Mouse (Mus musculus): ENCODE results near the gene Rnf207.

DNA sequence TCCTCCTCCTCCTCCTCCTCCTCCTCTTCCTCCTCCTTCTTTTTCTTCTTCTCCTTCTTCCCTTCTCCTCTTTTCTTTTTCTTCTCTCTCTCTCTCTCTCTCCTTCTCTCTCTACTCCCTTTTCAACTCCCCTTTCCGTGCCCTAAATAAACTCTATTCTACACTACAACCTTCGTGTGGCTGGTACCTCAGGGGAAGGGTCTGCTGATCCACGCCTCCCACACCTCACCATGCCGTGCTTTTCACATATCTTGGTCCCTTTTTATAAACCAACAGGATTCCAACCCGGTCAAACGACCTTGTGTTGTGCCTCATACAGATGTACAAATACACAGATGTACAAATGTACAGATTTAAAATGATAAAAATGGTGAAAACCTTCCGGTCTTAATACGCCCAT is 22.4 kb downstream of the Rnf207 start:
- no peak for TF ChIP-seq CTCF (IDR thresholded peaks at IDR 0.05; ENCODE audit: low read depth)
- TF ChIP-seq EP300 (IDR thresholded peaks at IDR 0.05; ENCODE audit: low read depth): no peak

Measured in liver, embryonic 14.5 days (tissue).